Mouse (Mus musculus) megakaryocyte, adult 5-6 weeks (primary cell): Measurements from ENCODE around the gene Mpst. TPM values are rescaled to one million over a fixed set of nuclear protein-coding genes. Genes with fewer than 3 reads are reported as not detected.

Experiments
- ATAC-seq: 2 replicates; pipeline ENCODE4 v1.8.0; 2016; ENCODE audit warnings: mild to moderate bottlenecking, inconsistent platforms; ENCODE audit not compliant: poor library complexity, severe bottlenecking
- total RNA-seq, 2 experiments: library from RNA; stranded (forward) in 1 of 2; stranded (reverse) in 1 of 2; fragments of 153-499, 151-499 nt in 1 of 2; fragments of 221-1000, 200-1000 nt in 1 of 2; gene quantifications; 2 replicates each; pipeline versions ENCODE4 v1.2.3 to v1.2.4; 2015 to 2017

Gene Mpst
- total RNA-seq, 2 experiments from 2014 or later: 5.9 to 12.9 TPM

- ATAC-seq: no peak
These were observed 29.5 kb downstream of the Mpst start for GRCm38 (mm10) chr15:78435681-78436080.

GRCm38 (mm10) chr15:78436380-78437192 is 30.4 kb downstream of the Mpst start:
- no peak for ATAC-seq

GRCm38 (mm10) chr15:78437237-78438017 is 31.2 kb downstream of the Mpst start:
- no peak for ATAC-seq

- ATAC-seq: no peak
These were observed 31.8 kb downstream of the Mpst start for GRCm38 (mm10) chr15:78438018-78438394.

GRCm38 (mm10) chr15:78438505-78438904 is 32.3 kb downstream of the Mpst start:
- no peak for ATAC-seq

- ATAC-seq: no peak
These were observed 32.8 kb downstream of the Mpst start for GRCm38 (mm10) chr15:78438973-78439372.

GRCm38 (mm10) chr15:78442231-78442630 is 36.0 kb downstream of the Mpst start:
- no peak for ATAC-seq

GRCm38 (mm10) chr15:78443857-78444256 is 37.6 kb downstream of the Mpst start:
- ATAC-seq: no peak

GRCm38 (mm10) chr15:78447121-78447520 is 40.9 kb downstream of the Mpst start:
- ATAC-seq: no peak

GRCm38 (mm10) chr15:78447746-78448535 is 41.7 kb downstream of the Mpst start:
- peak; percentile 73 for ATAC-seq

GRCm38 (mm10) chr15:78449131-78449530 is 42.9 kb downstream of the Mpst start:
- peak; percentile 17; the same call in 1 of the 2 replicates for ATAC-seq

- ATAC-seq: peak; percentile 67
These were observed 43.6 kb downstream of the Mpst start for GRCm38 (mm10) chr15:78449694-78450418.

- ATAC-seq: no peak
These were observed 44.2 kb downstream of the Mpst start for GRCm38 (mm10) chr15:78450419-78450768.

- no peak for ATAC-seq
These were observed 45.0 kb downstream of the Mpst start for GRCm38 (mm10) chr15:78451201-78451600.

GRCm38 (mm10) chr15:78452929-78453328 is 46.7 kb downstream of the Mpst start:
- no peak for ATAC-seq

GRCm38 (mm10) chr15:78455168-78455567 is 49.0 kb downstream of the Mpst start:
- no peak for ATAC-seq

- no peak for ATAC-seq
These were observed 49.8 kb downstream of the Mpst start for GRCm38 (mm10) chr15:78456051-78456450.

- ATAC-seq: peak; percentile 43; the same call in 1 of the 2 replicates
These were observed 51.0 kb downstream of the Mpst start for GRCm38 (mm10) chr15:78457193-78457592.

- ATAC-seq: peak; percentile 21; the same call in 1 of the 2 replicates
These were observed 56.8 kb downstream of the Mpst start for GRCm38 (mm10) chr15:78462981-78463380.
